Mouse (Mus musculus): ENCODE data around the gene Otub1.

DNA sequence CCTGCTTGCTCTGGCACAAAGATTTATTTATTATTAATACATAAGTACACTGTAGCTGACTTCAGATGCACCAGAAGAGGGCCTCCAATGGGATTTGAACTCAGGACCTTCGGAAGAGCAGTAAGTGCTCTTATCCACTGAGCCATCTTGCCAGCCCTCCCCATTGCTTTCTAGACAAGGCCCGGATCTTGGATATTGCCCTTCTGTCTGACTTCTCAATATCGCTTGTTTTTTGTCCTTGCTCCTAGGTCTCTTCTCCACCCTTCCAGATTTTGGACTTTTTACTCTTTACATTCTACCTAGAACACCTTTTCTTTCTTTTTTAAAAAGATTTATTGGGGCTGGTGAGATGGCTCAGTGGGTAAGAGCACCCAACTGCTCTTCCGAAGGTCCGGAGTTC is 12.6 kb upstream of the Otub1 start:
- TF ChIP-seq CHD2 (IDR thresholded peaks at IDR 0.05; ENCODE audit: low read length) (no peak), TCF12 (IDR thresholded peaks at IDR 0.05; ENCODE audit: low read depth, low read length) (no peak), EP300 (IDR thresholded peaks at IDR 0.05; ENCODE audit: low read depth in 1 of 2, low read length in 2 of 2) (no peak), USF1 (IDR thresholded peaks at IDR 0.05; ENCODE audit: low read depth, low read length) (no peak), POLR2AphosphoS2 (IDR thresholded peaks at IDR 0.05; ENCODE audit: low read length) (no peak), RAD21 (IDR thresholded peaks at IDR 0.05; ENCODE audit: low read depth, low read length) (no peak), CHD1 (IDR thresholded peaks at IDR 0.05; ENCODE audit: low read depth, low read length) (no peak), RCOR1 (IDR thresholded peaks at IDR 0.05; ENCODE audit: low read depth, low read length) (no peak), CTCF (IDR thresholded peaks at IDR 0.05 in 2 of 3, conservative IDR thresholded peaks at IDR 0.05 in 1 of 3; ENCODE audit: control insufficient read depth in 1 of 3, insufficient read depth in 1 of 3, low read depth in 2 of 3, low read length in 3 of 3, poor library complexity in 1 of 3, severe bottlenecking in 1 of 3) (no peak), POLR2A (IDR thresholded peaks at IDR 0.05; ENCODE audit: control insufficient read depth in 1 of 2, insufficient read depth in 1 of 2, low read depth in 1 of 2, low read length in 2 of 2, poor library complexity in 1 of 2) (no peak), MAZ (IDR thresholded peaks at IDR 0.05; ENCODE audit: low read depth, low read length) (no peak), HCFC1 (IDR thresholded peaks at IDR 0.05; ENCODE audit: low read depth, low read length) (no peak)
